Mouse (Mus musculus) MEL (cell line): ENCODE measurements around the gene Themis2. TPM values are rescaled to one million over a fixed set of nuclear protein-coding genes. Genes with fewer than 3 reads are reported as not detected.

ENCODE experiments used
- DNase-seq: peaks from one replicate; pipeline ENCODE4 v3.0.0; 2011; ENCODE audit warnings: low read depth, low spot score
- H3K27ac ChIP-seq: 2 replicates; pipeline ENCODE4 v1.5.1; 2012; ENCODE audit warnings: low read depth, mild to moderate bottlenecking, control low read depth, low read length, moderate library complexity; ENCODE audit not compliant: control insufficient read depth
- H3K27me3 ChIP-seq, 2 experiments: fragments of 150-350 bp in 1 of 2; sonication (generic) in 1 of 2; 2 replicates each; pipeline ENCODE4 v1.6.1; 2012; ENCODE audit warnings: low read length in 2 of 2, mild to moderate bottlenecking in 2 of 2, improper control_type of control experiment in 1 of 2, moderate library complexity in 1 of 2; ENCODE audit not compliant: insufficient read depth in 2 of 2, control insufficient read depth in 1 of 2
- H3K36me3 ChIP-seq, 2 experiments: 2 replicates each; pipeline ENCODE4 v1.6.1; 2012 to 2014; ENCODE audit warnings: low read length in 2 of 2, improper control_type of control experiment in 1 of 2, inconsistent platforms in 1 of 2, mild to moderate bottlenecking in 1 of 2; ENCODE audit not compliant: insufficient read depth in 2 of 2, control insufficient read depth in 1 of 2
- H3K4me1 ChIP-seq, 2 experiments: fragments of 150-350 bp in 1 of 2; sonication (generic) in 1 of 2; 2 replicates each; pipeline ENCODE4 v1.6.1; 2012; ENCODE audit warnings: low read length in 2 of 2, improper control_type of control experiment in 1 of 2, mild to moderate bottlenecking in 1 of 2; ENCODE audit not compliant: insufficient read depth in 2 of 2, control insufficient read depth in 1 of 2
- H3K4me3 ChIP-seq, 2 experiments: fragments of 150-350 bp in 1 of 2; sonication (generic) in 1 of 2; 2 replicates each; pipeline ENCODE4 v1.5.1; 2012; ENCODE audit warnings: low read depth in 2 of 2, low read length in 2 of 2, mild to moderate bottlenecking in 2 of 2, moderate library complexity in 2 of 2, control low read depth in 1 of 2, improper control_type of control experiment in 1 of 2; ENCODE audit not compliant: control insufficient read depth in 1 of 2, insufficient read depth in 1 of 2
- H3K79me2 ChIP-seq: 2 replicates; pipeline ENCODE4 v1.6.1; 2012; ENCODE audit warnings: mild to moderate bottlenecking, low read length, moderate library complexity; ENCODE audit not compliant: control insufficient read depth, poor library complexity, insufficient read depth
- H3K9ac ChIP-seq: 2 replicates; pipeline ENCODE4 v1.6.1; 2012; ENCODE audit warnings: low read depth, mild to moderate bottlenecking, control low read depth, low read length, moderate library complexity; ENCODE audit not compliant: control insufficient read depth, poor library complexity, severe bottlenecking
- H3K9me3 ChIP-seq: fragments of 150-350 bp; sonication (generic); replicated peaks from 2 replicates; pipeline ENCODE4 v1.6.1; 2012; ENCODE audit warnings: mild to moderate bottlenecking, low read length, improper control_type of control experiment, moderate library complexity; ENCODE audit not compliant: insufficient read depth
- CHD1 ChIP-seq: IDR thresholded peaks from 2 replicates; pipeline ENCODE4 v1.6.1; 2012; ENCODE audit warnings: low read depth, mild to moderate bottlenecking, inconsistent platforms, low read length, improper control_type of control experiment
- CTCF ChIP-seq, 3 experiments: IDR thresholded peaks in 2 of 3; conservative IDR thresholded peaks in 1 of 3; 2 replicates each; pipeline ENCODE4 v1.5.1; 2011 to 2012; ENCODE audit warnings: low read length in 3 of 3, low read depth in 2 of 3, mild to moderate bottlenecking in 2 of 3, improper control_type of control experiment in 1 of 3, inconsistent platforms in 1 of 3, mixed read lengths in 1 of 3, moderate library complexity in 1 of 3; ENCODE audit not compliant: control insufficient read depth in 1 of 3, insufficient read depth in 1 of 3, poor library complexity in 1 of 3, severe bottlenecking in 1 of 3
- ELF1 ChIP-seq: IDR thresholded peaks from 2 replicates; pipeline ENCODE4 v1.6.1; 2014; ENCODE audit warnings: low read depth, mild to moderate bottlenecking, inconsistent platforms, low read length, improper control_type of control experiment, moderate library complexity
- EP300 ChIP-seq, 2 experiments: IDR thresholded peaks; 2 replicates each; pipeline ENCODE4 v1.6.1; 2011; ENCODE audit warnings: improper control_type of control experiment in 2 of 2, low read length in 2 of 2, low read depth in 1 of 2, mild to moderate bottlenecking in 1 of 2
- ETS1 ChIP-seq: IDR thresholded peaks from 2 replicates; pipeline ENCODE4 v1.6.1; 2012; ENCODE audit warnings: low read depth, mild to moderate bottlenecking, inconsistent platforms, low read length, improper control_type of control experiment, moderate library complexity
- GABPA ChIP-seq: IDR thresholded peaks from 2 replicates; pipeline ENCODE4 v1.6.1; 2012; ENCODE audit warnings: low read depth, mild to moderate bottlenecking, inconsistent platforms, low read length, improper control_type of control experiment, moderate library complexity
- GATA1 ChIP-seq: IDR thresholded peaks from 2 replicates; pipeline ENCODE4 v1.6.1; 2011; ENCODE audit warnings: low read depth, low read length, improper control_type of control experiment
- HCFC1 ChIP-seq: IDR thresholded peaks from 2 replicates; pipeline ENCODE4 v1.6.1; 2012; ENCODE audit warnings: low read depth, mild to moderate bottlenecking, inconsistent platforms, low read length, improper control_type of control experiment, moderate library complexity
- JUND ChIP-seq: IDR thresholded peaks from 2 replicates; pipeline ENCODE4 v1.6.1; 2011; ENCODE audit warnings: low read depth, mild to moderate bottlenecking, improper control_type of control experiment, low read length
- KAT2A ChIP-seq: conservative IDR thresholded peaks from 2 replicates; pipeline ENCODE4 v1.6.1; 2012; ENCODE audit warnings: low read depth, low read length, improper control_type of control experiment, inconsistent platforms
- MAFK ChIP-seq: IDR thresholded peaks from 2 replicates; pipeline ENCODE4 v1.6.1; 2011; ENCODE audit warnings: low read depth, mild to moderate bottlenecking, low read length, improper control_type of control experiment, borderline replicate concordance
- MEF2A ChIP-seq: IDR thresholded peaks from 2 replicates; pipeline ENCODE4 v1.6.1; 2014; ENCODE audit warnings: low read depth, mild to moderate bottlenecking, inconsistent platforms, low read length, improper control_type of control experiment; ENCODE audit not compliant: poor library complexity, insufficient replicate concordance, severe bottlenecking; ENCODE audit errors: extremely low read depth
- MXI1 ChIP-seq: IDR thresholded peaks from 2 replicates; pipeline ENCODE4 v1.6.1; 2011; ENCODE audit warnings: mild to moderate bottlenecking, low read depth, low read length, improper control_type of control experiment
- MYB ChIP-seq: IDR thresholded peaks from 2 replicates; pipeline ENCODE4 v1.6.1; 2011; ENCODE audit warnings: mild to moderate bottlenecking, low read depth, low read length, improper control_type of control experiment
- NELFE ChIP-seq: IDR thresholded peaks from 2 replicates; pipeline ENCODE4 v1.6.1; 2011; ENCODE audit warnings: low read depth, low read length, improper control_type of control experiment
- NRF1 ChIP-seq: IDR thresholded peaks from 2 replicates; pipeline ENCODE4 v1.6.1; 2014; ENCODE audit warnings: low read depth, mild to moderate bottlenecking, inconsistent platforms, low read length, improper control_type of control experiment, moderate library complexity; ENCODE audit not compliant: poor library complexity, insufficient read depth, severe bottlenecking
- POLR2AphosphoS2 ChIP-seq: IDR thresholded peaks from 2 replicates; pipeline ENCODE4 v1.6.1; 2011; ENCODE audit warnings: low read length, improper control_type of control experiment
- POLR2AphosphoS5 ChIP-seq: IDR thresholded peaks from 2 replicates; pipeline ENCODE4 v1.6.1; 2012; ENCODE audit warnings: low read depth, borderline replicate concordance, mild to moderate bottlenecking, inconsistent platforms, low read length, moderate library complexity, mixed read lengths
- RCOR1 ChIP-seq: IDR thresholded peaks from 2 replicates; pipeline ENCODE4 v1.6.1; 2012; ENCODE audit warnings: low read depth, mild to moderate bottlenecking, inconsistent platforms, low read length, improper control_type of control experiment
- SIN3A ChIP-seq: IDR thresholded peaks from 2 replicates; pipeline ENCODE4 v1.6.1; 2012; ENCODE audit warnings: low read length, improper control_type of control experiment, inconsistent platforms
- SMC3 ChIP-seq: IDR thresholded peaks from 2 replicates; pipeline ENCODE4 v1.6.1; 2011; ENCODE audit warnings: low read depth, low read length, improper control_type of control experiment
- TAL1 ChIP-seq: IDR thresholded peaks from 2 replicates; pipeline ENCODE4 v1.6.1; 2012; ENCODE audit warnings: mild to moderate bottlenecking, inconsistent platforms, low read length, moderate library complexity, mixed read lengths
- USF1 ChIP-seq: IDR thresholded peaks from 2 replicates; pipeline ENCODE4 v1.6.1; 2014; ENCODE audit warnings: low read depth, mild to moderate bottlenecking, inconsistent platforms, low read length, improper control_type of control experiment, moderate library complexity
- USF2 ChIP-seq, 2 experiments: IDR thresholded peaks; 2 replicates each; pipeline ENCODE4 v1.6.1; 2011 to 2012; ENCODE audit warnings: improper control_type of control experiment in 2 of 2, low read length in 2 of 2, borderline replicate concordance in 1 of 2, inconsistent platforms in 1 of 2, low read depth in 1 of 2, mild to moderate bottlenecking in 1 of 2; ENCODE audit not compliant: insufficient read depth in 1 of 2
- ZC3H11A ChIP-seq: IDR thresholded peaks from 2 replicates; pipeline ENCODE4 v1.6.1; 2012; ENCODE audit warnings: low read depth, mild to moderate bottlenecking, inconsistent platforms, low read length, improper control_type of control experiment
- ZKSCAN1 ChIP-seq: IDR thresholded peaks from 2 replicates; pipeline ENCODE4 v1.6.1; 2012; ENCODE audit warnings: low read depth, mild to moderate bottlenecking, inconsistent platforms, low read length, improper control_type of control experiment, moderate library complexity
- ZMIZ1 ChIP-seq: IDR thresholded peaks from 2 replicates; pipeline ENCODE4 v1.6.1; 2012; ENCODE audit warnings: low read depth, mild to moderate bottlenecking, inconsistent platforms, low read length, improper control_type of control experiment, moderate library complexity
- polyA plus RNA-seq, 2 experiments: library from polyadenylated mRNA; stranded (reverse) in 1 of 2; unstranded in 1 of 2; fragments of >175 nt in 1 of 2; fragments of >200 nt in 1 of 2; gene quantifications; 2 replicates each; pipeline versions ENCODE4 v1.2.1 to v1.2.4; 2012; ENCODE audit warnings: low replicate concordance in 2 of 2, low read depth in 1 of 2; ENCODE audit not compliant: insufficient read length in 2 of 2, insufficient read depth in 1 of 2, missing spikeins in 1 of 2
- total RNA-seq: library from RNA; depleted of rRNA; stranded (reverse); fragments of 300-350 nt; gene quantifications from 2 replicates; pipeline ENCODE4 v1.2.3, GENCODE M21; 2012

Themis2 gene
- total and polyA plus RNA-seq, 3 experiments, result 1.0 to 2.6 TPM; not detected in 1

DNA sequence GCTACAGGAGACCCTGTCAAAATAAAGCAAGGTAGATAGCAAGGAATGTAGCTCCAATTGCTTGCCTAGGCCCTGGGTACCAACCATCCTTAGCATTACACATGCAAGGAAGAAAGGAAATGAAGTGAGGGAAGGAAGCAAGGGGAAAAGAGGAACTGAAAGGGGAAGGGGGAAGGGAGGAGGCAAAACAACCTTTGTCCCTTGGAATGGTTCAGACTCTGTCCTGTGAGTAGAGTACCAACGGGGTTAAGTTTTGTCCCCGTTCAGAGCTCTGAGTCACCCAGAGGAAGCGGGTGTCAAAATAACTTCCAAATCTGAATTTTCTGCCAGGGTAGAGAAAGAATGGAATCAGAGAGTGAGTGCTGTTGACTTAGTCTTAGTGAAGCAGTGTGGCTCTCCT is 35.9 kb downstream of the Themis2 start:
- no peak for DNase-seq
- peaks cover 17% of the 10 kb centered on the region in 2 experiments for H3K27me3 ChIP-seq
- no peak overlapping the region for H3K4me3 ChIP-seq
- H3K27ac ChIP-seq, result no peak overlapping the region
- H3K9ac ChIP-seq, result no peak overlapping the region
- no peaks in the 10 kb centered on the region for H3K79me2 ChIP-seq
- TF ChIP-seq GATA1 (no peak), ETS1 (no peak), ELF1 (no peak), MAFK (no peak), GABPA (no peak), POLR2AphosphoS2 (no peak), RCOR1 (no peak), SMC3 (no peak), ZKSCAN1 (no peak), HCFC1 (no peak), KAT2A (no peak), MEF2A (no peak), TAL1 (no peak), JUND (no peak), MXI1 (no peak), USF1 (no peak)
- no peaks in the 10 kb centered on the region for H3K9me3 ChIP-seq
- no peaks in the 10 kb centered on the region; a peak in 1 of 4 replicates for H3K36me3 ChIP-seq
- peaks cover 0 to 7% of the 10 kb centered on the region in 2 experiments; a peak in 3 of 4 replicates for H3K4me1 ChIP-seq

- Histone ChIP-seq H3K4me3 (peak overlapping the region in 1 of 2 experiments; percentile 73; a peak in 1 of 4 replicates), H3K4me1 (peaks cover 0 to 7% of the 10 kb centered on the region in 2 experiments; a peak in 3 of 4 replicates), H3K27ac (no peak overlapping the region), H3K9me3 (no peaks in the 10 kb centered on the region), H3K79me2 (no peaks in the 10 kb centered on the region), H3K36me3 (no peaks in the 10 kb centered on the region; a peak in 1 of 4 replicates), H3K27me3 (peaks cover 17% of the 10 kb centered on the region in 2 experiments), H3K9ac (no peak overlapping the region)
- TF ChIP-seq ETS1 (no peak), KAT2A (no peak), CHD1 (no peak), CTCF (IDR thresholded peaks at IDR 0.05 in 2 of 3, conservative IDR thresholded peaks at IDR 0.05 in 1 of 3; ENCODE audit: control insufficient read depth in 1 of 3, insufficient read depth in 1 of 3, low read depth in 2 of 3, low read length in 3 of 3, poor library complexity in 1 of 3, severe bottlenecking in 1 of 3) (no peak), SIN3A (no peak), ZC3H11A (no peak), EP300 (IDR thresholded peaks at IDR 0.05; ENCODE audit: low read depth in 1 of 2, low read length in 2 of 2) (no peak), GABPA (no peak), MEF2A (no peak), NRF1 (no peak), MYB (no peak), POLR2AphosphoS5 (no peak), USF2 (IDR thresholded peaks at IDR 0.05; ENCODE audit: borderline replicate concordance in 1 of 2, insufficient read depth in 1 of 2, low read depth in 1 of 2, low read length in 2 of 2) (no peak), ZMIZ1 (no peak), NELFE (no peak), HCFC1 (no peak), ELF1 (no peak)
- DNase-seq, result no peak
These were observed 38.4 kb downstream of the Themis2 start for GRCm38 (mm10) chr4:132757633-132758351.
